Mouse (Mus musculus) embryo, embryonic 10.5 days (tissue): ENCODE results near the gene Stat5b.

ENCODE experiments used
- DNase-seq: peaks from one replicate; pipeline ENCODE4 v3.0.0-alpha.2; 2015; ENCODE audit warnings: low spot score

Stat5b gene

GRCm38 (mm10) chr11:100865618-100866017 lies 15.1 kb upstream of the Stat5b start:
- no peak for DNase-seq

DNA sequence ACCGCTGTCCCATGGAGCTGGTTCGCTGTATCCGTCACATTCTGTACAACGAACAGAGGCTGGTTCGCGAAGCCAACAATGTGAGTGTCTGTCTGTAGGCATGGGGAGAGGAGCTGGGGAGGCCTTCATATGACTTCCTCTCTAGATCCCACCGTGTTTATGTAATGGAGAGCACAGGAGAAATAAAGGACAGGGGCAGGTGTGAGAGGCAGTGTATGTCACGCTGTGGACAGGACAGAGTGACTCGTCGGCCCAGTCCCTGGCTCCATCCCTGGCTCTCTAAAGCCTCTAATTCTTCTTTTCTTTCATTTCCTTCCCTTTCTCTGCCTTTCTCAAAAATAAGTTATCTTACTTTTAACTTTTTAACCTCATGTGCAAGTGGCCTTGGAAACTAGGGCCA lies 12.6 kb upstream of the Stat5b start:
- no peak for DNase-seq

DNA sequence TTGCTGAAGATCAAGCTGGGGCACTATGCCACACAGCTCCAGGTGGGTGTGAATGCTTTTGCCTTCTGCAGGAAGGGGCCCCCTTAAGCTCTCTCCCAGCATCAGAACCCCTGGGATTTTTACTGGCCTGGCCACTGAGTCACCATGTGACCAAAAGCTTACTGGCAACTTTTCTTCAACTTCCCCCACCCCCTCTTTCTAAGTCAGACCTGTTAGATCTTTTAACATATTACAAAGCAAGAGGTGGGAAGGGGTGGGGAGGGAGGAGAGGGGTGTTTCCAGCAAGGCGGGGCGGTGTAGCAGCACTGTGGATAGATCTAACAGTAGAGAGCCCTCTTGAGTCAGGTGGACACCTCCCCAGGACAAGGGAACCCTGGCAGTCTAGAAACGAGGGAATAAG lies 11.3 kb upstream of the Stat5b start:
- no peak for DNase-seq

GRCm38 (mm10) chr11:100861335-100861734 lies 10.8 kb upstream of the Stat5b start:
- no peak for DNase-seq

DNA sequence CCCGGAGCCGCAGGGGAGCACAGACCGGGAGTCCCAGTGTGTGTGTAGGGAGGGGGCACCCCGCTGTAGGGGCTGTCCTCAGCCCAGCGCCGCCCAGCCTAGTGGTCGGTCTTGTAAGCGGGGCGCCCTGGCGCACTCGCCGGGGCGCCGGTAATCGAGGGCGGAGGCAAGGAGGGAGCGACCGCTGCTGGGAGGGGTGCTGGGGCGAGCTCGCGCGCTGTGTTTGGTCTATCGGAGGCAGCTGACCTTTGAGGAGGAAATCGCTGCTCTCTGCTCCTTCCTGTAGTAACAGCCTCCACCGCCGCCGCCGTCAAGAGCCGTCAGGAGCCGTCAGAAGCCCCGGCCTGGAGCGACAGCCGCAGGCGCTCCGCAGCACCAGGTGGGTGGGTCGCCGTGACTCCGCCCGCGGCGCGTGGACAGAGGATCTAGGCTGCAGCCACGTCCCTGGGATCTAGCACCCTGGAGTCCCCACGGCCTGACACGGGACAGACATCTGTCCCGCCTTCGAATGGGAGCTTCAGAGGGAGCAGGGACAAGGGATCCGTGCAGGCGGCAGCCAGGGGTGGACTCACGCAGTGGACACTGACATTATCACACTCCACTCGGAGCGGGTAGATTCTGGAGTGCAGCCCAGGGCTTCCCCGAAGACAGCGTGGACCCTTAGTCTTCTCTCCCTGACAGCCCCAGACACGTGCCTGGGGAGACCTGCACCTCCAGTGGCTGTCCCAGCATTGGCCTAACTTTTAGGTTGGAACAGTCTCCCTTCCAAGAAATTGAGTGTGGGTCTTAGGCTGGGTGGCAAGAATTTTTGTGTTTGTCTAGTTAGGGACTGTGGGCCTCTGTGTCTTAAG lies 9.9 kb upstream of the Stat5b start:
- DNase-seq: peak; percentile 79

- DNase-seq: no peak
Observed at GRCm38 (mm10) chr11:100859579-100860075, 9.1 kb upstream of the Stat5b start.

- no peak for DNase-seq
Observed at GRCm38 (mm10) chr11:100858935-100859578, 8.5 kb upstream of the Stat5b start, which contains the start of gene Stat5a. Stat5a (plus strand) TSS chr11:100859351.

DNA sequence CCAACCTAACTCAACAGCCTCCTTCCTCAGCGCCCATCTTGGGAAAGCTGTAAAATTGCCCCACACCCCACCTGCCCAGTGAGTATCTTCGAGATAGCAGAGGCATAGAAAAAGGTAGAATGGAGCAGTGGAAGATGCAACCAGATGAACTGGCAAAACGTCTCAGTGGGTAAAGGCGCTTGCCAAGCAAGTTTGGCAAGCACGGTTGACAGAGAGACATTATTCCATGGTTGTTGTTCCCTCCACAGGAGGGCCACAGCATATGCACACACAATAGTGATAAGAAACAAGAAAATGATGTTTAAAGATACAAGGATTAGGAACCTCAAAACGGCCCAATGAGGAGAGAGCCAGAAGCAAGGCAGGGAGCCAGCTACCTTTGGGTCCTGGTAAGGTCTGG lies 7.4 kb upstream of the Stat5b start:
- DNase-seq: no peak

DNA sequence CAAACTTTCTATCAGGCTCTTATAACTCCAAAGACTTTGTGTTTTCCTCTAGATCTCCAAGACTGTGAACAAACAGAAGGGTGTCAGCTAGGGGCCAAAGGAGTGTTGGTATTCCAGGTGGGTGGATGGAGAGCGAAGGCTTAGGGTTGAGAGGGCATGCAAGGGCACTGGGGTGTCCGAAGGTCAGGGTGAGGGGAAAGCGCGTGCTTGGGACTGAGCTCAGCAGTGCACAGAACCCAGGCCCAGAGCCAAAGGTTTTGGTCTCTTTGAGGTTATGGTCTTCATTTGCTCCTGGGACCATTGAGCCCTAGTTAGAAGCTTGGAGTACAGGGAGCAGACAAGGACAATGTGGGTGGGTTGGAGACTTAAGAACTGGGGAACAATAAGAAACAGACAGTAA lies 4.7 kb upstream of the Stat5b start:
- no peak for DNase-seq

GRCm38 (mm10) chr11:100854268-100854667 lies 3.7 kb upstream of the Stat5b start:
- DNase-seq: no peak

- DNase-seq: no peak
Observed at GRCm38 (mm10) chr11:100853018-100853417, 2.5 kb upstream of the Stat5b start.

GRCm38 (mm10) chr11:100852088-100852487 lies 1.6 kb upstream of the Stat5b start:
- DNase-seq: no peak

GRCm38 (mm10) chr11:100850778-100851528 lies 429 bp upstream of the Stat5b start:
- peak; percentile 76 for DNase-seq

- peak; percentile 30 for DNase-seq
Observed at GRCm38 (mm10) chr11:100849456-100850037, 977 bp downstream of the Stat5b start.

DNA sequence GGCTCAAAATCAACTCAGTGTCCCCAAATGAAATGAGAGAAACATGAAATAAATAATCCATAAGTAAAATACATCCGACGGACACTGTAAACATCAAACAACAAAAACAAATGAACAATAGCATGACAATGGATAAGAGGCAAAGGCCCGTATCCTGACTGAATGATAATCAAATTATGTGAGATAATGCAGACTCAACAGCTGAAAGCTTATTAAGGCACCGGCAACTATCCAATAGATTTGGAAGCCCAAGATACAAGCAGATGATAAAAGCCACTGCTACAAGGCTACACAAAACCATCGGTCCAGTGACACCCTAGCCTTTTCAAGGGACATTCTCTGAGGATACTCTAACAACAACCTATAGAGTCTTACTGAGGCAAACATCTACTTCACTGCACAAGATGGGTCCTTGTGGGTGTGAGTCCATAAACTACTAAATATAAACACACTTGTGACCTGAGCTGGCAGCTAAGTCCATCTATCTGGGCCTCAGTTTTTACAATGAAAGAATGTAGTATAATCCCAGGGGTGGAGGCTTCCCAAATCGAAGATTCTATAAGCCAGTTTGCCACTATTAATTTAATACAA lies 1.6 kb downstream of the Stat5b start:
- DNase-seq: no peak

DNA sequence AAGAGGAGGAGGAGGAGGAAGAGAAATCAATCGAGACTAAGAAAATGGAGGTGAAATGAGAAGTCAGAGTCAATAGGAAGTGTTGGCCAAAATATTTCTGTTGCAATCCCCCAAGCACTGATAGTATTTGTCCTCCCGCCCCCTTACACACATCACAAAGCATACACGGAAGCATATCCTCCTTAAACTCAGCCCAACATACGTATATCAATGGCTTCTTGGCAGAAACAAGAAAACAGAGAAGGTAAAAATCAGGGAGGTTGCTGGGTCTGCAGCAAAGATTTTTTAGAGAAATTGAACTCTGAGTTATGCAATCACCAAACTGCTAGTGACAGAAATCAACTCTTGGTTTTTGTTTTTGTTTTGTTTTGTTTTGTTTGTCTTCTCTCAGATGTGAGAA lies 2.4 kb downstream of the Stat5b start:
- DNase-seq: no peak

DNA sequence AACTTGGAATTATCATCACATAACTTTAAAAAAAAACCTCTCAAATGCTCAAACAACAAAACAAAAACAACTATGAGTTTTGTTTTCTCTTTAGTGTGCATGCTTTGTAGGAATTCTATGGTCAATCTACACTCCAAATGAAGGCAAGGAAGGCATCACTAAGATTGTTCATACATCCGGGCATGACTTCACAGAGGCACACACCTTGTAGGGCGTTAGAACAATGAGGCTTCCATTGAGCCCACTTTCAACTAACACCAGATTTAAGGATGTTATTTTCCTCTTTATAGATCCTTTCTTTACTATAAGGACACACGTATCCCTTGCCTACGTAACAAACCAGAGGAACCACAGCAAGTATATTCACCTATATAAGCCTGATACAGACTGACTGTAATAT lies 3.0 kb downstream of the Stat5b start:
- no peak for DNase-seq

DNA sequence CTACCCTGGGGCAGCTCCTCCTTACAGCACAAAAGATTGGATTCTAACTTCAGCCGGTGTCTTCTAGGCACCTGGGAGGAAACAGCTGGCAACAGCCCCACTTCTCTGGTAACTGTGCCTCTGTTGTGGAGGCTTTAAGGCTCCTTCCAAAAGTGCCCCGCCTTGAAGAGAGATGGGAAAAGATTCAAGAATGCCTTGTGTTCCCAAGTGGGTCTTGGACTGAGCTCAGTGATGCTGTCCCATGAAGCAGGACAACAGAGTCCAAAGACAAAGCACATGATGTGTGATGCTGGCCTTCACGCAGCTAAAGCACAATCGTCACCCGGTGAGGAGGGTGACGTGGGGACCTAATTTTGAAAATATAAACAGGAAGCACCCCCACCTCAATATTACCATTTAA lies 4.7 kb downstream of the Stat5b start:
- DNase-seq: no peak

GRCm38 (mm10) chr11:100844121-100844520 lies 6.4 kb downstream of the Stat5b start:
- no peak for DNase-seq

GRCm38 (mm10) chr11:100843070-100843669 lies 7.4 kb downstream of the Stat5b start:
- no peak for DNase-seq

- no peak for DNase-seq
Observed at GRCm38 (mm10) chr11:100842025-100842424, 8.5 kb downstream of the Stat5b start.
